Mouse (Mus musculus) stomach, embryonic 16.5 days (tissue): Measurements from ENCODE around the gene Rbm44. TPM values are rescaled to one million over a fixed set of nuclear protein-coding genes. Genes with fewer than 3 reads are reported as not detected.

Experiments used
- polyA plus RNA-seq: library from polyadenylated mRNA; unstranded; fragments of >200 nt; fragmentation: Nextera tagmentation; extraction: Ambion mirVana; gene quantifications from 2 replicates; pipeline ENCODE4 v1.2.1, GENCODE M21; 2015

Gene Rbm44
- polyA plus RNA-seq, 1 experiment from 2014 or later: 0.35 TPM

Other genes starting within 250 kb of the Rbm44 start
- 4.4 and 9.0 TPM in 2 replicates for gene Mlph, start 230.0 kb upstream of the Rbm44 start, polyA plus RNA-seq
- not detected in 2 replicates for gene Prlh, start 192.0 kb upstream of the Rbm44 start, polyA plus RNA-seq
- 10.0 and 12.1 TPM in 2 replicates for gene Rab17, start 175.4 kb upstream of the Rbm44 start, polyA plus RNA-seq
- 85.4 and 88.0 TPM in 2 replicates for gene Lrrfip1, start 146.4 kb upstream of the Rbm44 start, polyA plus RNA-seq
- gene Ramp1, start 34.7 kb downstream of the Rbm44 start, polyA plus RNA-seq: 6.6 and 8.6 TPM in 2 replicates
- gene Ube2f, start 105.2 kb downstream of the Rbm44 start, polyA plus RNA-seq: 66.6 and 69.3 TPM in 2 replicates
- gene Scly, start 153.2 kb downstream of the Rbm44 start, polyA plus RNA-seq: 18.1 and 18.2 TPM in 2 replicates
- 0.03 TPM in 1 of 2 replicates, not detected in the other for gene Espnl, start 177.0 kb downstream of the Rbm44 start, polyA plus RNA-seq
- gene Klhl30, start 205.9 kb downstream of the Rbm44 start, polyA plus RNA-seq: 0.37 and 2.6 TPM in 2 replicates
- 2.1 and 3.6 TPM in 2 replicates for gene Erfe, start 221.3 kb downstream of the Rbm44 start, polyA plus RNA-seq